Mouse (Mus musculus) olfactory bulb, adult 2 months (tissue): ENCODE measurements at regions not wholly inside any gene's neighbourhood (a gene's known extent, or its start where the extent isn't known, plus 50 kb on each side); places are given as distances from the start of the nearest gene placed in this dataset.

Experiments
- CTCF ChIP-seq: fragments of 200-500 bp; IDR thresholded peaks from 2 replicates; pipeline ENCODE4 v1.5.1; 2012; ENCODE audit warnings: low read depth, mild to moderate bottlenecking, low read length, moderate library complexity; ENCODE audit not compliant: insufficient read depth
- POLR2A ChIP-seq: fragments of 200-500 bp; IDR thresholded peaks from 2 replicates; pipeline ENCODE4 v1.6.1; 2012; ENCODE audit warnings: mild to moderate bottlenecking, low read depth, low read length, moderate library complexity; ENCODE audit not compliant: insufficient read depth

DNA sequence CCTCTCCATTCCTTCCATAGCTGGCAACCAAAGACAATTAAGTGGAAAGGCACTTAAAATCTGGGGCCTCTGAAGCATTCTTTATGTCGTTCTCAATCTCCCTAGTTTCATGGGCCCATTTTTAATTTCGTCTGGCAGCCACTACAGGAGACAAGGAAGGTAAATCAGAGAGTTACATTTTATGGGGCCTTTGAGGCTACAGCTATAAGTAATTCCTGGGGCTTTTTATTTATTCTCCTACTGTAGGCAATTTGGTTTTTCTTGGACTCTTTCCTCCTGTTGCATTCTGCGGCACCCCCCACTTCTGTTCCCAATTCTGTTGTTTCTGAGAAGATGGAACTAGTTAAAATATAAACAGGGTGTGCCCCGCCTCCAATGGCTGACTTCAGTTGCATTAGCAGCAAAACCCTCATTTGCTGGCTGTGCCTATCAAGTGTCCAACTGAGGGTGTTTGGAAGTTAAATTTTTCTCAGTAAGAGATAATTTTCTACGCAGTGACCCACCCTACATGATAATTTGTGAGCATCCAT, 622.7 kb downstream of the Pdcd6ip start:
- TF ChIP-seq CTCF (no peak), POLR2A (no peak)
